Mouse (Mus musculus): Measurements from ENCODE around the gene Rbm42.

DNA sequence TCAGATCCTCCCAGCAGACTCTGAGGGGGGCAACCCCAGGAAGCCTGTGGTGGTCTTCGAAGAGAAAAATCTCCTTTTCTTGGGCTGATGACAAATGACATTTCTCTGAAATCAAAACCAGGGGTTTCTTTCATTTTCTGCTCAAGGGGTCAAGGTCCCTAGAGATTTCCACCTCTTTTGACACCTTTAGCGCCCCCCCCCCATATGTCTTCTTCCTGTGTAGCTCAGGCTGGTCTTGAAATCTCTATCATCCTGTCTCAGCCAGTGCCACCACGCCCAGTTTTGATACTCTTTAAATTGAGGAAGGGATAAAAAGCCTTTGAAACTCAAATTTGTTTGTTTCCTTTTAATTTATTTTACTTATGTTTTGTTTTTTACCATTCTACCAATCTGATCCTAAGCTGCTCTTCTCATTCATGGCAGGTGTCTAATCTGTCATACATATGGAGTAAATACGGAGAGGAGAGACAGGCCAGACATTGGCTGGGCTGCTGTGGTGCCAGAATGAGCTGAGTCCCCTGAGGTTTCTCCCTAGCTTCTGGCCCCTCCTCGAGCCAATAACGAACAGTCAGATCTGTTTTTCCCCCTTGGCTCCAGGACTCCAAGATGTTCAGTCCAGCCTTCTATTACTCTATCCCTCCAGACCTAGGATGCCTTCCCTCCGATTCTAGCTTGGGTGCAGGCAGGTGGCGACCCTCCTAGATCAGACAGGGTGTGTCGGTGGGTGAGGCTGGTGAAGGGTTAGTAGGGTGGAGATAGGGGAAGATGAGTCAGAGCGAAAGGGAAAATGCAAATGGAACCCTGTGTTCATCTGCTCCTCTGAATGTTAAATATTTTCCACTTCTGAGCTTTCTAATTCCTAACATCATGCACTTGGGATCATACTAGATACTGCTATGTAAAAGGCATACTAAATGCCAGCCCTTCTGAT lies 56.3 kb downstream of the Rbm42 start:
- no peak for TF ChIP-seq CTCF (IDR thresholded peaks at IDR 0.05; ENCODE audit: low read depth, low read length)
- TF ChIP-seq EP300 (IDR thresholded peaks at IDR 0.05; ENCODE audit: insufficient read depth, low read depth, low read length) = no peak
- TF ChIP-seq POLR2A (IDR thresholded peaks at IDR 0.05; ENCODE audit: insufficient read depth, low read length) = no peak
